Mouse (Mus musculus) regulatory T cell (primary cell): ENCODE measurements around the gene Cfap157.

Experiments used
- in situ Hi-C: fragments of 300-600 bp; cut with MboI, MseI; formaldehyde crosslinking; loops from one replicate; pipeline ENCODE4 v1.15.1; 2025; ENCODE audit warnings: high pct_unique_total_duplicates

The Cfap157 gene

DNA sequence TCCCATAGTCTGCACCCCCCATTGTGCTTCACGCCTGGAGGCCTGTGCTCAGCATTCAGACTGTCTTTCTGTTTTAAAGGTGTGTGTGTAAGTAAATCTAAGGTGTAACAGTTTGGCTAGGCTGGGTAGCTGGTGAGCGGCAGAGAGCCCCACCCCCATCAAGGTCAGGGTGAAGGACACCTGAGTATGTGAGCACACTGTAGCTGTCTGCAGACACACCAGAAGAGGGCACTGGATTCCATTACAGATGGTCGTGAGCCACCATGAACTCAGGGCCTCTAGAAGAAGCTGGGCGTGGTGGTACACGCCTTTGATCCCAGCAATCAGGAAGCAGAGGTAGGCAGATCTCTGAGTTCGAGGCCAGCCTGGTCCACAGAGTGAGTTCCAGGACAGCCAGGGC, 2.5 kb downstream of the Cfap157 start:
- in situ Hi-C loops, result no loop called here

DNA sequence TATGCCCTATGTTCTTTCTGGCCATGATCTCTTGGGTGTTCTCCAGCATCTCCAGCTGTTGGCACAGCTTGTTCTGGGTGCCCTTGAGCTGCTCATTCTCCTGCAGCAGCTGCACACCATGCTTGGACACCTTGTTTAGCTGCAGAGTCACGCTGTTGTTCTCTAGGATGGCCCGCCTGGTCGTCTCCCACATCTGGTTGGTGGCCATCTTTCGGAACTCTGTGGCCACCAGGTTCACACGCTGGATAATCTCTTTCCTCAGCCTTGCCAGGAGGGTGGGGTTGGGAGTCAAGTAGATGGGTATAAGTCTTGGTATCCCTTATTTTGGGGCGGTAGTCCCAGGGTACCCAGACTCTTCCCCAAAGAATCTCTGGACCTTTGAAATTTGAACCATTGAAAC, 4.5 kb downstream of the Cfap157 start:
- in situ Hi-C loops, result no loop called here

DNA sequence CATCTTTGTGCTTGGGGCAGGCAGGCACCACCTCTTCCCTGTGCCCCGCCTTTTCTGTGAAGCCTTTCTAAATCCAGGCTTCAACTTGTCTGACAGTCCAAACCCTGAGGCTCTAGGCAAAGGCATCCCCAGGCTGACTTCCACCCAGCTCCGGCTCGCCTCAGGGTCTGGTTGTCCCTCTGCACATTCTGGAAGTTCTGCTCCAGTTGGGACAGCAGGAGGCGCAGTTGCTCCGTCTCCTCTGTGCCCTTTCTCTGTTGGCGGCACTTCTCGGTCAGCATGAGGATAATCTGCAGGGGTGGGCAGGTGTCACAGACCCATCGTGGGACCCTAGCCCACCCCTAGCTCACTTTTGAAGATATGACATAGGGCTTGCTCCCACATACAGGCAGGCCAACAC, 5.1 kb downstream of the Cfap157 start:
- in situ Hi-C loops, result no loop called here

DNA sequence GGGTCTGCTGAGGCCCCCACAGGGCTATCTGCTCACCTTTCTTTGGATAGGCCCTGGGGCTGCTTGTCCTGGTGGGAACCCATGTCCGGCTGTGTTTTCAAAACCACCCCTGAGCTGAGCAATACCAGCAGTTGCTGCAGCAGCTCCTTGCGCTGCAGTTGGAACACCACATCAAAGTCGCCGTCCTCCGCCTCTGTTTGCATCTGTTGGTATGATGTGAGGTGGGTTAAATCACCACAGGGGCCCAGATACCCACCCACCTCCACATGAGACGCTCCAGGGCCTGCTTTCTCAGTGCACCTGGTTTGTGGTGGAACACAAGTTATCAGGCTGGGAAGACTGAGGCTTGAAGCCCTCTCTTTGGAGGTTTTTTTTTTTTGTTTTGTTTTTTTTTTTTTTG, 6.1 kb downstream of the Cfap157 start:
- in situ Hi-C loops, result no loop called here

DNA sequence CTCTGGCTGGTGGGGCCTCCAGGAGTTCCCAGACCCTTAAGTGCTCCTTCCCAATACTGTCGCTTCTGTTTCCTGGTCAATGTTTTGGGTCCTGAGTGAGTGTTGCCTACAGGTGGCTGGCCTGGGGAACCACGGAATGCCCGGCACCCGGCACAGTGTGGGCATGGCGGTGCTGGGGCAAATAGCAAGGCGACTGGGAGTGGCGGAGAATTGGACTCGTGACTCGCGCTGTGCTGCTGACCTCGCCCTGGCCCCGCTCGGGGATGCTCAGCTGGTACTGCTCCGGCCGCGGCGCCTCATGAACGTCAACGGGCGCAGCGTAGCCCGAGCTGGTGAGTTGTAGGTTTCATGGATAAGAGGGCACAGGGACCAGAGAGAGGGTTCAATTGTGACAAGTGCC, 8.0 kb downstream of the Cfap157 start:
- in situ Hi-C loops, result no loop called here

DNA sequence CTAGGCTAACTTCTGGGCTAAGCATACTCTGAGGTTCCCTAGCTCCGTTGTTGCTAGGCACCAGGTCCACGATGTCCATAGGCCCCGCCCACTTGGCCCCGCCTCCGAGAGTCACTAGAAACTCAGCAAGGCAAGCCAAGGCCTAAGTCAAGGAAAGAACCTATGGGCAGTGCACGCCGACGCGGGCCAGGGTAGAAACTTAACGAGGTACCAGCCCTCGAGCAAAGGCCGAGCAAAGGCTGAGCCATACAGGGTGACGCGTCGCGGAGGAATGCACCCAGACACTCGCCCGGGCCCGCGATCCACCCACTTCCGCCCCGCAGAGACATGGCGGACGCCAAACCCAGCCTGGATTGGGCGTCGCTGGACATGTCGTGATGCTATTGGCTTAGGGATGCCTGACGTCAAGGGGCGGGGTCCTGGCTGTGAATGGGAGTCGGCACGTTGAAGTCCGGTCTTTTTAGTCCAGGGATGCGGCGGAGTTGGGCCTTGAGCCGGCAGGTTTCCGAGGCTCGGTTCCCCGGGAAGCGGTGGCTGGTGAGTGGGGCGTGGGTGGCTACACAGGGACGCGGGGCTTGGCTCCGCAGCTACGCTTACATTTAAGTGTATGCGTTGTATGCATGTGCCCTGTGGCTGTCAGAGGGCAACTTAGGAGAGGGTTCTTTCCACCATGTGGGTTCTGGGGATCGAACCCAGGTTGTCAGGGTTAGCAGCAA, 8.7 kb downstream of the Cfap157 start, which contains the start of the genes Ttc16 and Ptrh1:
TSS of gene Ttc16 (minus strand) at position 275 of the 716 bp plus-strand sequence.
TSS of gene Ptrh1 (plus strand) at position 428 of the 716 bp plus-strand sequence.
- in situ Hi-C loops, result no loop called here

DNA sequence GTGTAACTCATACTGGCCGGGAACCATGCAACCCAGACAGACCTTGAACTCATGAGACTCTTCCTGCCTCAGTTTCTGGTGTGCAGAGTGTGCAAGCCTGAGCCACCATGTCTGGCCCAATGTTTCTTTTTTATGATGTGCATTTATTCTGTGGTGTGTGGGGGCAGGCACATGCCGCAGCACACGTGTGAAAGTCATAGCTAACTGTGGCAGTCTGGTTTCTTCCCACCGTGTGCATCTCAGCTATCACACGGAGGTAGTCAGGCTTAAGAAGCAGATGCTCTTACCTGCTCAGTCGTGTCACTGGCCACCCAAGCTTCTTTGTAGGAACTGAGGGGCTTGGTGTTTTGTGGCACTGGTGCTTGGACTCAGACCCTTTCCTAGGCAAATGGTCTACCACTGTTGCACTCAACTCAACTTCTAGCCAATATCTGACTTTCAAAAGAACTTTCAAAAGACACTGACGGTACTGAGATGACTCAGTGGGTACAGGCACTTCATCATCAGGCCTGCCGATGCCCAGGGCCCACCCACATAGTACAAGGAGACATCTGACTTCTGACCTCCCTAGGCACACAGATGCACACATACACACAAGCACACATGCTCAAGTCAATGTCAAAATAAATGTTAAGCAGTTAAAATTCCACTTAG, 11.5 kb downstream of the Cfap157 start:
- in situ Hi-C loops, result loop anchor here (5.0 kb wide), 2 partner anchors 70 to 80 kb away; partner anchors contain the start of gene Fpgs

DNA sequence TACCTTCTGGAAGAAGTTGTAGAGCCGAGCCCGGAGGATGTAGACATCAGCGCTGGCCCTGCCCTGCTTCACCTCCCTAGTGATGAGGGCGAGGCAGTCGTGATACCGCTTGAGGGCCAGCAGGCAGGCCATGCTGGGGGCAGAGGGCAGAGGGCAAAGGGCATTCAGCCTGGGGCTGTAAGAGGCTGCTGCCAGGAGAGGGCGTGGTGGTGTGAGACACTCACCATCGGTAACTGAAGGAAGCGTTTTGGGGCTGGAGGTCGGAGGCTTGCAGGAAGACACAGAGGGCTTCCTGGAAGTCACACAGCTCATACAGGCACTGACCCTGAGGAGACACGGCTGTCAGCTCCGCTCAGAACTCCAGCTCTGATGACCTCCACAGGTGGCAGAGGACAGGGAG, 12.3 kb downstream of the Cfap157 start:
- in situ Hi-C loops, result loop anchor here (5.0 kb wide), 2 partner anchors 70 to 80 kb away; partner anchors contain the start of gene Fpgs

DNA sequence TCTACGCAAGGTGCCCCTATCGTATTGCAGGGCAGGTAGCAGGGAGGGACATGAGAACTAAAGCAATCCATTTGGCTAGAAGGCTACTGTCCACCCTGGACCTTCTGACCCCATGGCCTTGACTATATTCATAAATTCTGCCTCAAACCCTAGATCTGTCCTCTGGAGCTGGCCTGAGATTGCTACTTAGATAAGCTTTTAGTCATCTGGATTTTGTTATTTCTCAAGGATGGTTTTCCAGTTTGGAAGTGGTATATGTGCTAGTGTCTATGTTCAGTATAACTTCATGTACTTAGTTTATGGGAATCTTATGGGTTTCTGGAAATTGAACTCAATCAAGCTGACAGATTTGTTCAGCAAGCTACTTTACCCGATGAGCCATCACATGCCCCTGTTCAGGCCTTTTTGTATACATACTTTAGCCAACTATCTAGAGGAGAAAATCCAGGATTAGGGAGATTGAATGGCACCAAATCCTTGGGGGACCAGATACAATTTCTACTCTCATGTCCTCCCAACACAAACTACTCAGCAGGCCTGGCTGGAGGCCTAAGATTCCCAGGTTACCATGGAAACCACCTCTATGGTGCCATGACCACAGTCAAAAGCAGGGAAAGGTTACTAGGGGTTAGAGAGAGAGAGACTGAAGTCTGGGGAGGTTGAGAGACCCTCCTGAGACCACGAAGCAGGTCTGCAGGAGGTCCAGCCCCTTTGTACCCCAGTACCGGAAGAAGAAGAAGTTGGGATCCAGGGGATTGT, 14.7 kb downstream of the Cfap157 start:
- in situ Hi-C loops, result loop anchor here (5.0 kb wide), 2 partner anchors 67 to 83 kb away; partner anchors contain the start of gene Fpgs

DNA sequence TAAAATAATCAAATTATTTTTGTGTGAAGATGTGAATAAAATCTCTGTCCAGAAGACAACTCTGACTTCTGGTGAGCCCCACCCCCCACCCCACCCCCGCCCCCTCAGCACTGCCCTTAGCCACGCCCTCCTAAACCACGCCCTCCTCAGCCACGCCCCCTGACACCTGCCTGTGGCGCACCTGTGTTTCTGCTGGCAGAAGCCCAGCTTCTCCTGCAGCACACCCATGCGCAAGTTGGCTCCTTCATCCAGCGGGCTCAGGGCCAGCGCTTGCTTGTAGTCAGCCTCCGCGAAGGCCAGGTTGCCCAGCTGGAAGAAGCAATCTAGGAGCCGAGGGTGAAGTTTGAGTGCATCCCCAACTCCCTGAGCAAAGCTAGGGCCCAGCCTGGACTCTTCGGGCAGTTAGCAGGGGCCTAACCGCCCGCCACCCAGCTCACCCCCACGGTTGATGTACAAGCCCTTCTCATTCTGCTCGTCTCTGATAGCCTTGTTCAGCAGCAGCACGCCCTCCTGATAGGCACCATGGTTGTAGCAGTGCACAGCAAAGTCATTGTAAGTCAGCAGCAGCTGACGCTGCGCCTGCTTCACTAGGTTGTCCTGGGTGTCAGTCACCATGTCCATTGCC, 15.5 kb downstream of the Cfap157 start:
- in situ Hi-C loops, result no loop called here

DNA sequence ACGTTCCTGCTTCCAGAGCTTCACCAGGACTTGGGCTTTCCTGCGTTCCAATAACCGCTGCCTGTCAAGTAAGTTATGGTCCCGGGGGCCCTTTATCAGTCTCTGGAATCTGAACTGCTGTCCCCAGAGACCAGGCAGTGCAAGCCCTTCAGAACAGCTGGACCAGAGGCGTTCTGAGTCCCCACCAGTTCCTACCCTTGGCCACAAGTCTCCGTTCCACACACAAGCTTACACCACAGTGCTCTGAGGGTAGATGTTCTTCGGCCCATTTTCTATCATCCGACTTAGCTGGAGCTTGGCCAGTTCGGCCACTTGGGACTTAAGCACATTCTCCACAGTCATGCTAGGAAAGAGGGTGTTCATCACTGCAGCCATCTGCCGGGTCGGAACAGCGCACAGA, 17.0 kb downstream of the Cfap157 start:
- in situ Hi-C loops, result no loop called here

DNA sequence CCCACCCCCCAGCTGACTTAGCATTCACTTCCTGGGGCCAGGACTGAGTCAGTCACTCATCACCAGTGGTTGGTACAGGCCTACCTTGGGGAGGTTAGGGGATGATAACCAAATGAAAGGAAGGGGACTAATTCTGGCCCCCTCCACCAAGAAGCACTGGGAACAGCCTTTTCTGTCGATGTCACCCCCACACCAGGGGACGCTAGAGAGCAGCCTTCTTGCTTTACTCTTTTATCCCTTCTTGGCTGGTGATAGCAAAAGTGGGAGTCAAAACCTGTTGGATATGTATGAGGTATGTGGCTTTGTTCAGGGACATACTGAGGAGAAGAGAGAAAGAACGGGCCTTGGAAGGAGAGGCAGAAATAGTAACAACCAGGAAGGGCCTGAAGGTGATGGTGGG, 20.9 kb downstream of the Cfap157 start:
- in situ Hi-C loops, result no loop called here

DNA sequence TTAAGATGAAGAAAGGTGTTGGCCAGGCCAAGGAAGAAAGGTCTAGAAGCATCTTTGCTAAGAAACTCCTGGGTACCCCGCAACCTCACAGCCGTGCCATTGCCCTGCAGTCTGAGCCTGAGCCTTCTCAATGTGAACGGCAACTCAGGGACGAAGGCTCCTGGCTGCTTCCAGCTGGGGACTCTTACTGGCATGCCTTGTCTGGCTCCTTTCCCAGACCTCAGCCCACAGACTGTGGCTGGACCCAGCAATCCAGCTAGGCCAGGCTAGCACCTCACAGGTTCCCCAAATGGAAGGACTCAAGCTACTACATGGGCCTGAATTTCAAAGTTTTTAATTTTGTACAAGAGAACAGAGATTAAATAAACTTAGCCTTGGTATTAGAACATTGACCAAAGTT, 22.4 kb downstream of the Cfap157 start:
- in situ Hi-C loops, result no loop called here

DNA sequence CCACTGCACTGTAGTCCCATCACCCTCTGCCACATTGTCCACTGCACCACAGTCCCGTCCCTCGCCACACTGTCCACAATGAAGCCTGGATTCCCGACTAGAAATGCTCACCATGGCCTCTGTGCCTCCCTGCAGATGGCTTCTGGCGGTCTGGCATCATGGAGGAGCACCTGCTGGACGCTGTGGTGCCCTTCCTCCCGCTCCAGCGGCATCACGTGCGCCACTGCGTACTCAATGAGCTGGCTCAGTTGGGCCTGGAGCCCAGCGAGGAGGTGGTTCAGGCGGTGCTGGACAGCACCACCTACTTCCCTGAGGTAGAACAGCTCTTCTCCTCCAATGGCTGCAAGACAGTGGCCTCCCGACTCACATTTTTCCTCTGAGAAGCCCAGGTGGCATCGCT, 22.9 kb downstream of the Cfap157 start:
- in situ Hi-C loops, result no loop called here

DNA sequence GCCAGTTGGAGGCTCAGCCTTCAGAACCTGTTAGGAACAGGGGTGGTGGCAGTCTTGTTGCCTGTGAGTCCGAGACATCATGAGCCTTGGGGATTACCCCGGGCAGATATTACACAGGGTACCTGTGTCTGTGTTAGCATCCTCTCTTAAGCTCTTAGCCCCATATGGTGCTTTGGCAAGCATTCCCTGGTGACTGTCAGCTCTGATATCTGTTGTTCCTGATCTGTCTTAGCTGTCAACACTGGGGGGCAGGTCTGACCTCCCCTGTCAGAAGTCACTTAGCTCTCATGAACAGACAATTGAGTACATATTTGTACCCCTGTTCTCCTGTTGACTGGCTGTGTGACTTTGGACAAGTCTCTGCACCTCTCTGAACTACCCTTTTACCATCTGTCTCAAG, 25.2 kb downstream of the Cfap157 start:
- in situ Hi-C loops, result no loop called here

DNA sequence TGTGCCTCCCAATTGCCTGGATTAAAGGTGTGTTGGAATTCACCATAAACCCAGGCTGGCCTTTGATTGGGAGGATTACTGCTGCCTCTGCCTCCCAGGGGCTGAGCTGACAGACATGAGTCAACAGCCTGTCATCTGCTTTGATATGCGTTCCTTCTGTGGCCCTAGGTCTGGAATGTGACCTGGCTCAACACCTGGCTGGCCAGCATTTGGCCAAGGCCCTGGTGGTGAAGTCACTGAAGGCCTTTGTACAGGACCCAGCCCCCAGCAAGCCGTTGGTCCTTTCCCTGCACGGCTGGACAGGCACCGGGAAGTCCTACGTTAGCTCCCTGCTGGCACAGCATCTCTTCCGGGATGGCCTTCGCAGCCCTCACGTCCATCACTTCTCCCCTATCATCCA, 25.7 kb downstream of the Cfap157 start:
- in situ Hi-C loops, result no loop called here

DNA sequence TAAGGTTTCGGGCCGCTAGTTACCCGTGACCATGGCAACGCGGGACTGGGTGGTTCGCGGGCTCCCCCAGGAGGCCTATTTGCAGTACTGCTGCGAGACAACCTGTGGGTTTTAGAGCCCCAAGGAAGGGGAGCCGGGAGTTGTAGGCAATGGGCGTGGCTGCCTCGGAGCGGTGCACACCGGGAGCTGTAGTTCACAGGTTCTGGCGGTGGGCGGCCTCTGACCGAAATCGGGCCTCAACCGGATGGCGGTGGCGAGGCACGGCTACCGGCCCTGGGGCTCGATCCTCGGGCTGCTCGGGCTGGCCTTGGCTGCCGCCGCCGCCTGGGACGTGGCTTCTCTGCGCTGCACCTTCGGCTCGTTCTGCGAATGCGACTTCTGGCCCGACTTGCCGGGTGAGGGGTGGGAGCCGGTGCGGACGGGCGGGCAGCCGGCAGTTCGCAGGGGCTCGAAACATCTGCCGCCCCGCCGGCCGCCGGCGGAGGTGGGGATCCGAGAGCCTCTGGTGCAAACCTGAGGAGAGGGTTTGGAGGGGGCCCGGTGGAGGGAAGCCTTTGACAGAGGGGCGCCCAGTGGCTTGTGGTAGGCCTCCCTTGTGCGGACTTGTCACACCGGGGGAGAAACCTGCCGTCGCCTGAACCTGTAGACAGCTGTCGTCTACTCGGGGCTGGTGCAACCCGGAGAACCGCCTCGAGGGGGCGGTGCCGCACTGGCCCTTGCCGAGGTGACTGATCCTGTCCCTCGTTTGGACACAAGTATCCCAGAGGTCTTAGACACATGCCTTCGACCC, 27.0 kb downstream of the Cfap157 start, which contains the start of gene Tor2a:
TSS of gene Tor2a (plus strand) at position 179 of the 790 bp plus-strand sequence.
- in situ Hi-C loops, result no loop called here

DNA sequence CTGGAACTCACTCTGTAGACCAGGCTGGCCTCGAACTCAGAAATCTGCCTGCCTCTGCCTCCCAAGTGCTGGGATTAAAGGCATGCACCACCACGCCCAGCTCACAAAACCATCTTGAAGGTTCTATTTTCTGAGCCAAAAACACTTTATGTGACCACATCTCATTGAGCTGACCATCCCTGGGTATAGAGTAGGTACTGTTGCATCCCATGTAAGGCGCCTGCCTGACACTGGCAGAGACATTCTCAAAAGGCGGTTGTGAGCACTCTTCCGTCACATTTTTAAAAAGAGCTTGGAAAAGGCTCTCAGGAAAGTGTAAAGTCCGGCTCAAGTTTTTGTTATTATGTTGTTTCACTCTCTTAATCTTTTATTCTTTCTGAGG, 27.6 kb downstream of the Cfap157 start:
- in situ Hi-C loops, result no loop called here

DNA sequence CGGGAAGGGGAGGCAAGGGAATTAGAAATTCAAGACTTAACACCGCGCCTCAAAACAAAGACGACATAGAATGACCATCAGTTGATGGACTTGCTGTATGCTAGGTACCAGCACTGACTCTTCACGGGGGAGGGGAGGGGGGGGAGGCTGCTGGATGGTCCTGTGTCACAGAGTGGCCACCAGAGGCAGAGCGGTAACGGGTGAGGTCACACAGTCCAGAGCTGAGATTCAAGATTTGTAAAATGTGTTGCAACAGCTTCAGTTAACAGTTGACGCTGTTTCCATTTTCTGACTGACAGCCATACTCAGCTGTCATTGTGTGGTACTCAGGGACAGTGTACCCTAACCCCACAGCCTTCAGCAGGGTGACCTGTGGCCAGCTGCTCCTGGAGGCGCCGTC, 32.0 kb downstream of the Cfap157 start:
- in situ Hi-C loops, result no loop called here

DNA sequence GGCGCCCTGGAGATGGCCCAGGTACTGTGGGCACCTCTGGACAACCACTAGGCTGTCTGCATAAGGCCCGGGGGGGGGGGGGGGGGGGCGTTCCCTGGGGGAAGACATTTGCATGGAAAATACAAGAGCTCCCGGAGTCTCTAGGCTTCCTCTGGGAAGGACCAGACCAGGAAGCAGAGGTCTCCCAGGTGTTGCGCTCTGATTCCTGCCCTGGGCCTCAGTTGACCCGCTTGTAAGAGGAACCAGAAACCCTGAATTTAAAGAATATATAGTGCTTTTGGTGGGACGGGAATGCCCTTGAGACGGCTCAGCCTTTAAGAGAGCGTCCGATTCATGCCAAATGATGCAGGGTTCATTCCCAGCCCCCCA, 32.6 kb downstream of the Cfap157 start:
- in situ Hi-C loops, result no loop called here
